Mouse (Mus musculus): ENCODE data around the gene Htr2b.

Gene Htr2b

DNA sequence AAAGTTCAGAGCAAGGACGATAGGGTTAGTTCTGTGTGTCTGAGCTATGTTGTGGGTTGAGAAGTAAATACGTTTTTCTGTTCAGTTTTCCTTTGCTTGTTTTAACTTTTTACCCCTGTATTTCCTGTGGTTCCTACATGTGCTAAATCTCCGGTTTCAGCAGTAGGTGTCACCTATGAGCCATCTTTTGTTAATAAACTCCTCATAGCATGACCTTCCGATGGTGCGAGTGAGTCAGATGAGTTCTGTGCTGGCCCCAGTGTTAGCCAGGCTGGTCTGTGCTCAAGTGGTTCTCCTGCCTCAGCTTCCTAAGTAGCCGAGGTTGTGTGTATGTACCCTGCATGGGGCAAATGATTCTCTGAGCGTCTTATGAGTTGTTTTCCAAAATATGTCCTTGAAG, 17.4 kb downstream of the Htr2b start:
- DNase-seq (ENCODE audit: low spot score in 2 of 2): no peak

DNA sequence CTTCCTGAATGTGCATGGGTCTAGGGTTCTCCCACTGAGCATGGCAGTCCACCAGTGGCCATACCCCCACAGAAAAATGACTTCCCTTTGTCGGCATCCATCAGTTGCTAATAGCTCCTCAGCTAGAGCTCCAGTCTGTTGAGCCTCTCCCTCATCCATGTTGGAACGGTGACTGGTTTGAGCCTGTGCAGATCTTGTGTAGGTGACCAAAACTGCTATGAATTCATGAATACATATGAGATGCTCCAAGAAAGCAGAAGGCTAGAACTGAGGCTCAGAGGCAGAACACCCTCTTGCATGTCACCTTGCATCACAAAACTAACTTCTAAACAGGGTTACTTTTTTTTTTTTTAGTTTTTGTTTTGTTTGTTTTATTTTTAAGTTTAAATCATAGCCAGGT, 35.2 kb downstream of the Htr2b start:
- DNase-seq (ENCODE audit: low spot score in 2 of 2): no peak

DNA sequence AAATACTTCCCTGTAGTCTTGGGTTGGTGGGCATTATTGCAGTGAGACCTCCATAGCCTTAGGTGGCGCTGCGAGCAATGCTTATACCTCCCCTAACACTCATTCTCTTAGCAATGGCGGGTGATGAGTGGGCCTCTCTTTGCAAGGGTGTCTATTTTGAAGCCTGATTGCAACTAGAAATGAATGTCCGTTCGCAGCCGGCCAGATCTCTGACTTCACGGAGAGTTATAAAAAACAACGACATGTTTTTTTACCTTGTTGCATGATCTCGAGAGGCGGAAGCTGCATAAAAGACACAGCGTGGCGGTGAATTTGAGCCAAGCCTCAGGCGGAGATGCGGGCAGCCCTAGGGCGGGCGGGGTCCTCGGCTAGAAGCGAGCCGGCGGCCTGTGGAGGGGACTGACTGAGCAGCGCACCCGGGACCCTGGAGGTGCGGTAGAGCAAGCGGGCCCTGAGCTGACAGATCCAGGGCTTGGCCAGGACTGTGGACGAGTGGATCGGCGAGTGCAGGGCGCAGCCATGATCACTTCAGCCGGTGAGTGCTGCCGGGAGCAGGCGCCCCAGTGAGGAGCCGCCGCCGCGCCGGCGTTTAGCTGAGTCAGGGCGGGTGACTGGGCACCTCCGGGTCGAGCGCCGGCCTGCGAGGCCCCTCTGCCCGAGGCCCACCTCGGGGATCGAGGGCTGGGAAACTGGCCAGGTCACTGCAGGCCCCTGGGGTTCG, 47.3 kb downstream of the Htr2b start, which contains the start of gene Psmd1:
TSS of gene Psmd1 (plus strand) at position 117 of the 721 bp plus-strand sequence.
- DNase-seq (ENCODE audit: low spot score in 2 of 2): peak; percentile 92 to 93

DNA sequence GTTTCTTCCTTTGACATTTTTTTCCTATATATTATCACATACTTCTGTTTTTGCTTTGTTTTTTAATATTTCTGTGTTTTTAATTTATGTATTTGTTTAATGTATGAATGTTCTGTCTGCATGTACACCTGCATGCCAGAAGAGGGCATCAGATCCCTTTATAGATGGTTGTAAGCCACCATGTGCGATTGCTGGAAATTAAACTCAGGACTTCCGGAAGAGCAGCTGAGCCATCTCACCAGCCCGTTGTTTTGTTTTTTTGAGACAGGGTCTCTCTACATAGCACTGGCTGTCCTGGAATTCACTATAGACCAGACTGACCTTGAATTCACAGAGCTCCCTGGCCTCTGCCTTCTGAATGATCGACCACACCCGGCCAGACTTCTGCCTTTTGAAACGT, 49.2 kb downstream of the Htr2b start:
- DNase-seq (ENCODE audit: low spot score in 2 of 2): no peak

DNA sequence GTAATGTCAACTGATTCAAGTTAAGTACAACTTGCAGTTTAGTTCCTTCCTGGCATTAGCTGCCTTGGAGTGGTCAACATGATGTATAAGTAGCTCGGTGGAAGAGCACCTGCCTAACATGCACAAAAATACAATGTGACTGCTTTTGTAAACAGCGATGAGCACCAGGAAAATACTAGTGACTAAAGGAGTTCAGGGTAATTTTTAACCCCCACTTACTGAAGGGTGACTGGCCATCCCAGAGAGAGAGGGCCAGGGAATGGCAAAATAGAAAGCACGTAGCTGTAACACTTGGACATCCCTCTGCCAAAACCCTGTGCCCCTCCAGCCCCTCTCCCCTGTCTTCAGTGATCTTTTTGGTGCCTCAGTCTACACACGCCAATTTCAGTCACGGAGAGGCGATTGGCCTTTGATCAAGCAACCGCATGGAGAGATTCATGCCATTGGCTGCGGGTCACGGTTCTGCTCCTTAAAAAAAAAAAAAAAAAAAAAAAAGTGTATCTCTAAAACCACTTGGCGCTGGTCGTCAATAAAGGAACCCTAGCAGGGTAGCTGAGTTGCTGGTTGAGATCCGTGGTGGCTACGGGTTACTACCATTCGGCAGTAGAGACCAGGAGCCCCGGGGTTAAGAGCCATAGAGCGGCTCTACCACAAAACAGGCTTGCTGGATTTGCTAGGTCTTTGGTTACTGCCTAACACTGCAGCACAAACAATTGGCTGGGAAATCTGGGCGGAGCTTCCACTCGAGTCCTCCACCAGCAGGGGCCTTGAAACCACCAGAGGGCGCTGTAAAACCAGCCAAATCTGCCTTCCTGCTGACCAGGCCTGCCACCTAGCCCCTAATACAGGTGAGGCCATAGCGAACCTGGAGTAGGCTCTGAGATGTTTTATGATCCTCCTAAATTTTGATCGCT, 52.7 kb downstream of the Htr2b start:
- DNase-seq (ENCODE audit: low spot score in 2 of 2): peak; percentile 93 to 95

DNA sequence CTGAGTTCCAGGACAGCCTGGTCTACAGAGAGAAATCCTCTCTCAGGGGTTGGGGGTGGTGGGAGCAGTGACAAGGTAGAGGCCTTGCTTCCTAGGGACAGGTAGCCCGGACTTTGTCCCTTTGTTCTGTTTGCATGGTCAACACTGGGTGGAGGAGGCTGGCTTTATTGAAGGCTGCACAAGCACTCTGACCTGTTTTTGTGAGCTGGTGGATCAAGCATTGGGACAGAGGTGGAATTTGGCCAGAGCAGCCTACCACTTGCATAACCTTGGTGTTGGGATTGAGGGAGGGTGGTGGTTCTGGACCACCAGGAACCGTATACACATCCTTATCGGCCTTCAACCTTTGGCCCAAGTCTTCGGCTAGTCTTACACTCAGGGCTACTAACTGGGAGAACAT, 55.5 kb downstream of the Htr2b start:
- no peak for DNase-seq (ENCODE audit: low spot score in 2 of 2)

DNA sequence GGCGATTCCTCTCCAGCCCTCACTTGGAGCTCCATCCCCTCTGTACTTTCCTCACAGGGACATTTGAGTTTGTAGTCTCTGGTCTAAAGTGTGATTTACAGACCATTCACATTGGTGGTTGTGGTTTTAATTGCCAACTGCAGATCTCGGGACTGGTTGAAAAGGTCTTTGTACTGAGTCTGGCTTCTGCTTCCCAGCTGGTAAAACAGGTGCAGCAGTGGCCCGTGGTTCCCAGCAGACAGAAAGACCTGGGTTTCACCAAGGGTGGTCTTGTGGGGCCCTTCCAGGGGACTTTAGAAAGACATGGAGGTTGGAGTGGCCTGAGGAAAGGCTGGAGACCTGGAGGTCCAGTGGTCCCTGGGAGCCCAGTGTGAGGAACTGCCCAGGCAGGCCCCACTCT, 56.8 kb downstream of the Htr2b start:
- peak in 1 of 2 experiments; percentile 45 for DNase-seq (ENCODE audit: low spot score in 2 of 2)

DNA sequence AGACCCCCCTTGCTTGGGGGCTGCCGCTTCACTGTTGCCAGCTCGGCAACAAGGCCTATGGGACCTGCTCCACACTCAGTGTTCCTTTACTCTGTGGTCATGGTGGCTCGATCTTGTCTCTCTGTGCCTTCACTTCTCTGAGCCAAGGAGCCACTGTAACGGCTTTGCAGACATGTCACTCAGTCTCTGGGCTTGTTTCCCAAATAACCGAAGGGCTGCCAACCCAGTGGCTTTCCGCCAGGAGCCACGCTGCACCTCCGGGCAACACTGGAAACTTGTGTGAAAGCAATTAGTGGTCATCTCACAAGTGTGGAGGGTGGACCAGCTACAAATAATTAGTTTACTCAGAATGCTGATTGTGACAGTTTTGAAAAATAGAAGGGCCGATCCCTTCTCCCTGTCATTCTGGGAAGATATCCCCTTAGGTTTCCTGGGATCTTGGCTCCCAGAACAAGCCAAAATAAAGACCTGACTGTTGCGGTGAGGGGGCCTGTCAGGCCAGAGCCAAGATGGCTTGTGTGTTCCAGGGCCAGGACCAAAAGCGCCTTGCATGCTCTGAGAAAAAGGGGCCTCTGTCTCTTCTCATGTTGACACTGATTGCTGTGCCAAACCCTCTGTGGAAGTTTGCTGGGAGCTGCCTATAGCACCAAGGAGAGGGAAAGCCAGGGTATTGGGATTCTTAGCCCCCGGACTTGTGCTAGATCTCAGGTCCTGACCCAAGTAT, 58.4 kb downstream of the Htr2b start:
- peak; percentile 91 for DNase-seq (ENCODE audit: low spot score in 2 of 2)

Data from right cerebral cortex, postnatal 10 days (tissue).